Mouse (Mus musculus) olfactory bulb, adult 2 months (tissue): Measurements from ENCODE around the gene Myh8. TPM values are rescaled to one million over a fixed set of nuclear protein-coding genes. Genes with fewer than 3 reads are reported as not detected.
A peak's percentile ranks its signal among the peaks of the same experiment; 100 is the strongest.

Experiments
- H3K27ac ChIP-seq: fragments of 200-500 bp; 2 replicates; pipeline ENCODE4 v1.5.1; 2012; ENCODE audit warnings: low read depth, low read length; ENCODE audit not compliant: insufficient read depth
- H3K4me1 ChIP-seq: fragments of 200-500 bp; 2 replicates; pipeline ENCODE4 v1.6.1; 2012; ENCODE audit warnings: low read length; ENCODE audit not compliant: control insufficient read depth, insufficient read depth
- H3K4me3 ChIP-seq: fragments of 200-500 bp; 2 replicates; pipeline ENCODE4 v1.5.1; 2012; ENCODE audit warnings: mild to moderate bottlenecking, low read depth, low read length, moderate library complexity; ENCODE audit not compliant: insufficient read depth
- CTCF ChIP-seq: fragments of 200-500 bp; IDR thresholded peaks from 2 replicates; pipeline ENCODE4 v1.5.1; 2012; ENCODE audit warnings: low read depth, mild to moderate bottlenecking, low read length, moderate library complexity; ENCODE audit not compliant: insufficient read depth
- POLR2A ChIP-seq: fragments of 200-500 bp; IDR thresholded peaks from 2 replicates; pipeline ENCODE4 v1.6.1; 2012; ENCODE audit warnings: mild to moderate bottlenecking, low read depth, low read length, moderate library complexity; ENCODE audit not compliant: insufficient read depth
- WGBS: fragments of 180-500 bp; shearing (Covaris S2); methylation state at CpG from one replicate; pipeline ENCODE4 v1.1.7; 2018; 5-methylcytosine and 5-hydroxymethylcytosine counted together
- polyA plus RNA-seq: library from polyadenylated mRNA; stranded (reverse); fragments of >200 nt; gene quantifications from 2 replicates; pipeline ENCODE4 v1.2.4, GENCODE M21; 2012; ENCODE audit warnings: low replicate concordance; ENCODE audit not compliant: missing spikeins, insufficient read depth, insufficient read length

The Myh8 gene
- polyA plus RNA-seq, 1 experiment: not detected

DNA sequence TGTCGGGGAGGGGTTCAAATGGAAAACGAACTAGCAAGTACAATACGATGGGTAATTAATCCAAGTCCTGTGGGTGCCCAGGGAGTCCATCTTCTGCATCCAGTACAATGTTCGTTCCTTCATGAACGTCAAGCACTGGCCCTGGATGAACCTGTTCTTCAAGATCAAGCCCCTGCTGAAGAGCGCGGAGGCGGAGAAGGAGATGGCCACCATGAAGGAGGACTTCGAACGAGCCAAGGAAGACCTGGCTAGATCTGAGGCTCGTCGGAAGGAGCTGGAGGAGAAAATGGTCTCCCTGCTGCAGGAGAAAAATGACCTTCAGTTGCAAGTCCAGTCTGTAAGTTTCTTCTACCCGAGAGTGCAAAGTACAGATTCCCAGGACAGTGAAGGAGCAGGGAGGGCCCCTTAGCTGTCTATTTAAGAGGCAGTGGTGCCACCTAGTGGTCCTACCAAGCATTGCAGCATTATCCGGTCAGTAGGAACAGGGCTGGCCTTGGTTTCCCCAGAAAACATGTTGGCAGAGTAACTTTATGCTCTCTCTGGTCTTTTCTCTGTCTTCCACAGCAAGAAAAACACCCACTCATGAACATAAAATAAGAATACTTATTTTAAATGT lies 73.3 kb downstream of the Myh8 start:
- WGBS: 59% methylated on average over 14 of the region's 14 CpGs
- no peak overlapping the region for H3K4me3 ChIP-seq
- H3K27ac ChIP-seq: no peak overlapping the region
- TF ChIP-seq POLR2A (no peak), CTCF (0 out of 2 replicates have a peak, but pooled peaks have one; percentile 28)
- no peaks in the 10 kb centered on the region for H3K4me1 ChIP-seq

DNA sequence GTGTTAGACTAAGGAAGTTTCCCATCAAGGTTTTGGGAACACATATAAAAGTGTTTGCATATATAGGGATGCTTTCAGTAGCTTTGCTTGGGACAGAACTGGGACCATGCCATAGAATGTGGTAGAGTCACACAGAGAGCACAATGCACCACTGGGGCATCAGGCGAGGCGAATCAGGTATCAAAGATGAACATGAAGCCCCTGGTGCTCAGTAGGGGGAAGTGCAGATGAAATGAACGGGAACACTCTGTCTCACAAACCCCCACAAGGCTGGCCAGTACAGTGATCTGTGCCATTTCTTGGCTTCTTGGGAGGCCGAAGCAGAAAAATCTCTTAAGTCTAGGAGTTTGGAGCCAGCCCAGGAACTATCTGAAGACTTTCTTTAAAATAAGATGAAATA lies 76.1 kb downstream of the Myh8 start:
- Histone ChIP-seq H3K4me3 (no peak overlapping the region), H3K27ac (no peak overlapping the region), H3K4me1 (no peaks in the 10 kb centered on the region)
- TF ChIP-seq POLR2A (no peak), CTCF (no peak)
- 70% methylated on average over 4 of the region's 4 CpGs for WGBS

DNA sequence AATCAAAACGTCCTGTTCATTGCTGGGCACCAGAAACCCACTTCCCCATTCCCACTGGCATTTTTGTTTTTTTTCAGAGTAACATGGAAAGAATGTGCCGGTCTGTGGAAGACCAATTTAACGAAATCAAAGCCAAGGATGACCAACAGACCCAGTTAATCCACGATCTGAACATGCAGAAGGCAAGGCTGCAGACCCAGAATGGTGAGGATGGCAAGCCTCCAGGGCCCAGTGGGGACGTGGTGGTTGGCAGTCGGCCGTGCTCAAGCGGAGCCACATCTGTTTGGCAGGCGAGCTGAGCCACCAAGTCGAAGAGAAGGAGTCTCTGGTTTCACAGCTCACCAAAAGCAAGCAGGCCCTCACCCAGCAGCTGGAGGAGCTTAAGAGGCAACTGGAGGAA lies 81.1 kb downstream of the Myh8 start:
- no peak for TF ChIP-seq POLR2A
- no peak for TF ChIP-seq CTCF
- H3K27ac ChIP-seq: no peak overlapping the region
- no peak overlapping the region for H3K4me3 ChIP-seq
- 48% methylated on average over 10 of the region's 10 CpGs for WGBS
- H3K4me1 ChIP-seq: no peaks in the 10 kb centered on the region

Other genes with a start within 250 kb of the Myh8 start
- gene Adprm, start 224.5 kb upstream of the Myh8 start, polyA plus RNA-seq: not detected in 2 replicates
- gene Sco1, start 224.5 kb upstream of the Myh8 start, polyA plus RNA-seq: not detected in 2 replicates
- gene Myh3, start 198.8 kb upstream of the Myh8 start, polyA plus RNA-seq: not detected in 2 replicates
- not detected in 2 replicates for gene Myh2, start 106.1 kb upstream of the Myh8 start, polyA plus RNA-seq
- not detected in 2 replicates for gene Myh1, start 77.1 kb upstream of the Myh8 start, polyA plus RNA-seq
- not detected in 2 replicates for gene Myh4, start 39.1 kb upstream of the Myh8 start, polyA plus RNA-seq
- gene Myh13, start 44.5 kb downstream of the Myh8 start, polyA plus RNA-seq: not detected in 2 replicates
- 67.1 TPM in 1 of 2 replicates, not detected in the other for gene Gas7, start 178.3 kb downstream of the Myh8 start, polyA plus RNA-seq